Mouse (Mus musculus): ENCODE data around the gene Gtf3c2.

GRCm38 (mm10) chr5:31200327-31200768 is 20.4 kb upstream of the Gtf3c2 start:
- no peak for TF ChIP-seq POLR2A (IDR thresholded peaks at IDR 0.05; ENCODE audit: control insufficient read depth, extremely low read depth, insufficient read depth, low read length, poor library complexity)
- TF ChIP-seq CTCF (IDR thresholded peaks at IDR 0.05; ENCODE audit: borderline replicate concordance, control insufficient read depth, extremely low read depth, insufficient read depth, low read length, poor library complexity), result no peak

All from thymus, adult 2 months (tissue).